Mouse (Mus musculus) liver, embryonic 12.5 days (tissue): ENCODE data around the gene Heatr6. TPM values are rescaled to one million over a fixed set of nuclear protein-coding genes. Genes with fewer than 3 reads are reported as not detected.

Experiments
- ATAC-seq: fragments of 200-750 bp; cut with Nextera tagmentation; 2 replicates; pipeline ENCODE4 v1.8.0; 2017; ENCODE audit warnings: moderate number of reproducible peaks, mild to moderate bottlenecking, moderate library complexity
- H3K27ac ChIP-seq: fragments of 300-500 bp; sonication (generic); 2 replicates; pipeline ENCODE4 v1.5.1; 2016; ENCODE audit warnings: mild to moderate bottlenecking
- H3K27me3 ChIP-seq: fragments of 300-500 bp; sonication (generic); replicated peaks from 2 replicates; pipeline ENCODE4 v1.6.1; 2016; ENCODE audit warnings: mild to moderate bottlenecking, moderate library complexity
- H3K36me3 ChIP-seq: fragments of 300-500 bp; sonication (generic); 2 replicates; pipeline ENCODE4 v1.6.1; 2016; ENCODE audit warnings: mild to moderate bottlenecking, moderate library complexity
- H3K4me1 ChIP-seq: fragments of 300-500 bp; sonication (generic); 2 replicates; pipeline ENCODE4 v1.6.1; 2016
- H3K4me2 ChIP-seq: fragments of 300-500 bp; sonication (generic); 2 replicates; pipeline ENCODE4 v1.6.1; 2016; ENCODE audit warnings: mild to moderate bottlenecking, moderate library complexity
- H3K4me3 ChIP-seq: fragments of 300-500 bp; sonication (generic); 2 replicates; pipeline ENCODE4 v1.5.1; 2016; ENCODE audit warnings: mild to moderate bottlenecking, moderate library complexity
- H3K9ac ChIP-seq: fragments of 300-500 bp; sonication (generic); 2 replicates; pipeline ENCODE4 v1.6.1; 2016; ENCODE audit warnings: mild to moderate bottlenecking, moderate library complexity
- H3K9me3 ChIP-seq: fragments of 300-500 bp; sonication (generic); replicated peaks from 2 replicates; pipeline ENCODE4 v1.6.1; 2016; ENCODE audit warnings: mild to moderate bottlenecking, moderate library complexity
- WGBS: fragments of 180-500 bp; shearing (Covaris S2); methylation state at CpG from one replicate; pipeline ENCODE4 v1.1.7; 2016; ENCODE audit not compliant: insufficient replicate concordance; 5-methylcytosine and 5-hydroxymethylcytosine counted together
- polyA plus RNA-seq: library from polyadenylated mRNA; unstranded; fragments of >200 nt; fragmentation: Nextera tagmentation; extraction: Ambion mirVana; gene quantifications from 2 replicates; pipeline ENCODE4 v1.2.1, GENCODE M21; 2016

The Heatr6 gene
- polyA plus RNA-seq, 1 experiment from 2014 or later = 10.4 TPM

DNA sequence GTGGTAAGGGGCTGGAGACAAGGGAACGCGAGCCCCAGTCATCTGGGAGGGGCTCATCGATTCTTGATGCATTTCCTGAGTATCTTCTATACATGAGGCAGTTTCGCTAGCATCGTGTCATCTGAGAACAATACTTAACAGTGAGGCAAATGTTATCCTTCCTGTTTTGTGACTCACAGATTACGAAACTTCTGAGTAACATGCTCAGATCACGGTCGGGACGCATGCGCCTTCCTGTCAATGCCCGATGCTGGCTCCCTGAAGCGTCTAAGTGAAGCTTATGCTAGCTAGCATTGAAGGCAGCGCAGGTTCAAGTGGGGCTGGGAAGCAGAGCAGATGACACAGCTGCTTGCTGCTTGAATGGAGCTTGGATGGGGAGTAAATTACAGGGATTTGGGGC, 35.8 kb downstream of the Heatr6 start:
- H3K27me3 ChIP-seq = 0 out of 2 replicates have a peak, but pooled peaks cover 2% of the 10 kb centered on the region
- H3K4me2 ChIP-seq = no peak overlapping the region
- no peaks in the 10 kb centered on the region for H3K4me1 ChIP-seq
- 26% methylated on average over 13 of the region's 13 CpGs for WGBS
- H3K9ac ChIP-seq = no peak overlapping the region
- no peaks in the 10 kb centered on the region for H3K9me3 ChIP-seq
- ATAC-seq = no peak
- H3K27ac ChIP-seq = no peak overlapping the region
- no peak overlapping the region for H3K4me3 ChIP-seq
- H3K36me3 ChIP-seq = no peaks in the 10 kb centered on the region

DNA sequence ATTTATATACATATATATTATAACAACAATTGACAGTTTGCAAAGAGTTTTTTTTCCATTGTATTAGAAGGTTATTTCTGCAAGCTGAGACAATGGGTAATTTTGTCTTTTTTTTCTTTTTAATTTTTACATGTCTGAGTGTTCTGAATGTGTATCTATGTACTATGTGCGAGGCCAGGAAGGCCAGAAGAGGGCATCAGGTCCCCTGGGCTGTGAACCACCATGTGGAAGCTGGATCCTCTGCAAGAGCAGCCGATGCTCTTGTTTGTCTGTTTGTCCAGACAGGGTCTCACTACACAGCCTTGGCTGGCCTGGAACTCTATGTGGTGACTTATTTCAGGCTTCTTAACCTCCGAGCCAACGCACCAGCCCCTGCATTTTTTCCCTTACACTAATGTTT, 37.6 kb downstream of the Heatr6 start:
- no peaks in the 10 kb centered on the region for H3K9me3 ChIP-seq
- WGBS = 40% methylated on average over 4 of the region's 4 CpGs
- H3K9ac ChIP-seq = no peak overlapping the region
- no peak for ATAC-seq
- 0 out of 2 replicates have a peak, but pooled peaks cover 6% of the 10 kb centered on the region for H3K27me3 ChIP-seq
- H3K36me3 ChIP-seq = no peaks in the 10 kb centered on the region
- H3K27ac ChIP-seq = no peak overlapping the region
- H3K4me2 ChIP-seq = no peak overlapping the region
- H3K4me3 ChIP-seq = no peak overlapping the region
- H3K4me1 ChIP-seq = no peaks in the 10 kb centered on the region

DNA sequence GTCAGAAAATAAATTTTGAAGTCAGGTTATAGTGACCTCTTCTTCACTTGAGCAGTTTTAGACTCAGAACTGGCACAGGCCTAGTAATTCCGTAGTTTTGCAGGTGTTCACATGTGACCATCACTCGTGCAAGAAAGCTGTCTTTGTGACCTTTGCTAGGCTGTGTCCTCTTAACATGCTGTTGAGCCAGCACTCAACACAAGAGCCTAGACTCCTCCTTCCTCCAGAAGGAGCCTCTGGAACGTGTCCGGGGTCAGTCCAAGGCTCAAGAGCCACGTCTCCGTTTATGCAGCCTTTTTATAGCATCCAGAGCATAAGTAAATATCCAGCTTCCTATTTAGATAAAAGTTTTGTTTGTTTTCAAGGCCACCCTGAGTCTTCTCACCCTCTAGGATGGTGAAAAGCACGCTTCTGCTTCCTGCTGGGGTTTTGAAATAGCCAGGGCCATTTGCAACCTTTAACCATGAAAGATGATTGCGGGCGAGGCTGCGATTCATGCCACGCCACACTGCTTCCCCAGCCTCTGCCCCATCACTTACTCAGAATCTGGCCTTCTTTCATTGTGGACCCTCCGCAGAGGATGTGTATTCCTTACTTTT, 38.9 kb downstream of the Heatr6 start:
- no peak for ATAC-seq
- Histone ChIP-seq H3K9me3 (no peaks in the 10 kb centered on the region), H3K4me2 (no peak overlapping the region), H3K4me1 (no peaks in the 10 kb centered on the region), H3K4me3 (no peak overlapping the region), H3K36me3 (no peaks in the 10 kb centered on the region), H3K9ac (no peak overlapping the region), H3K27ac (no peak overlapping the region), H3K27me3 (0 out of 2 replicates have a peak, but pooled peaks cover 6% of the 10 kb centered on the region)
- 73% methylated on average over 12 of the region's 12 CpGs for WGBS

DNA sequence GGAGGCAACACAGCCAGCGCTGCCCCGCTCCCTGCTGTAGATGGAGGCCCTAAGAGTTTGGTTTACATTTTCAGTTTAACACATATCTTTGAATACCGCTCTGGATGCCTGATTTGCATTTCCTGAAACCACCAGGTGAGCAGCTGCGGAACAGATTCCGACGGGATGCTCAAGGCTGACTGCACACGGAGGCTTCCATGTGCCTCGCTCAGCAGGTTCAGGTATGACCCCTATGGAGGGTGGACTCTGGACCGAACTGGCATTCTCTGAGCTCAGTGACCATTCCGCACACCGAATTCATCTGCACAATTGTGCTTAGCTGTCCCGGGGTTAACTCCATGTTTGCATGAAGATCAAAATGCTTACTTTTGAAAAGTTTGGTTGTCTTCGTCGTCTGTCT, 39.8 kb downstream of the Heatr6 start:
- Histone ChIP-seq H3K4me3 (no peak overlapping the region), H3K27ac (no peak overlapping the region), H3K9me3 (no peaks in the 10 kb centered on the region), H3K9ac (no peak overlapping the region), H3K36me3 (no peaks in the 10 kb centered on the region), H3K4me2 (no peak overlapping the region), H3K27me3 (0 out of 2 replicates have a peak, but pooled peaks cover 6% of the 10 kb centered on the region), H3K4me1 (no peaks in the 10 kb centered on the region)
- no peak for ATAC-seq
- WGBS = 75% methylated on average over 14 of the region's 14 CpGs

GRCm38 (mm10) chr11:83796112-83796511, 42.6 kb downstream of the Heatr6 start:
- Histone ChIP-seq H3K27ac (no peak overlapping the region), H3K27me3 (peaks cover 16% of the 10 kb centered on the region; the same call in 1 of the 2 replicates), H3K4me3 (no peak overlapping the region), H3K9ac (no peak overlapping the region), H3K9me3 (no peaks in the 10 kb centered on the region), H3K4me1 (no peaks in the 10 kb centered on the region), H3K4me2 (no peak overlapping the region), H3K36me3 (no peaks in the 10 kb centered on the region)
- ATAC-seq = no peak
- 74% methylated on average over 6 of the region's 6 CpGs for WGBS

GRCm38 (mm10) chr11:83796980-83797608, 43.6 kb downstream of the Heatr6 start:
- WGBS = 72% methylated on average over 10 of the region's 10 CpGs
- peaks cover 16% of the 10 kb centered on the region; the same call in 1 of the 2 replicates for H3K27me3 ChIP-seq
- no peak overlapping the region for H3K4me2 ChIP-seq
- no peak for ATAC-seq
- H3K27ac ChIP-seq = no peak overlapping the region
- H3K9ac ChIP-seq = no peak overlapping the region
- no peak overlapping the region for H3K4me3 ChIP-seq
- no peaks in the 10 kb centered on the region for H3K36me3 ChIP-seq
- no peaks in the 10 kb centered on the region for H3K4me1 ChIP-seq
- no peaks in the 10 kb centered on the region for H3K9me3 ChIP-seq

GRCm38 (mm10) chr11:83799871-83800430, 46.5 kb downstream of the Heatr6 start:
- H3K27ac ChIP-seq = no peak overlapping the region
- WGBS = 49% methylated on average over 12 of the region's 12 CpGs

GRCm38 (mm10) chr11:83802166-83802565, 48.7 kb downstream of the Heatr6 start:
- Histone ChIP-seq H3K4me2 (no peak overlapping the region), H3K9me3 (no peaks in the 10 kb centered on the region), H3K4me1 (no peaks in the 10 kb centered on the region), H3K4me3 (no peak overlapping the region), H3K27ac (no peak overlapping the region), H3K36me3 (no peaks in the 10 kb centered on the region), H3K9ac (no peak overlapping the region), H3K27me3 (peaks cover 9% of the 10 kb centered on the region; the same call in 1 of the 2 replicates)
- WGBS = 59% methylated on average over 8 of the region's 8 CpGs
- ATAC-seq = no peak

More at GRCm38 (mm10) chr11:83799871-83800430, 46.5 kb downstream of the Heatr6 start:
- H3K9ac ChIP-seq = no peak overlapping the region
- no peaks in the 10 kb centered on the region for H3K36me3 ChIP-seq
- H3K4me2 ChIP-seq = no peak overlapping the region
- ATAC-seq = no peak
- peaks cover 9% of the 10 kb centered on the region; the same call in 1 of the 2 replicates for H3K27me3 ChIP-seq
- H3K4me3 ChIP-seq = no peak overlapping the region
- H3K9me3 ChIP-seq = no peaks in the 10 kb centered on the region
- no peaks in the 10 kb centered on the region for H3K4me1 ChIP-seq

GRCm38 (mm10) chr11:83802581-83802980, 49.1 kb downstream of the Heatr6 start:
- Histone ChIP-seq H3K9me3 (no peaks in the 10 kb centered on the region), H3K9ac (no peak overlapping the region), H3K4me1 (no peaks in the 10 kb centered on the region), H3K4me2 (no peak overlapping the region), H3K27ac (no peak overlapping the region), H3K36me3 (no peaks in the 10 kb centered on the region), H3K4me3 (no peak overlapping the region), H3K27me3 (peaks cover 9% of the 10 kb centered on the region; the same call in 1 of the 2 replicates)
- no peak for ATAC-seq
- 77% methylated on average over 4 of the region's 4 CpGs for WGBS

- Histone ChIP-seq H3K9me3 (no peaks in the 10 kb centered on the region), H3K4me2 (no peak overlapping the region), H3K27me3 (peaks cover 19% of the 10 kb centered on the region; the same call in 1 of the 2 replicates), H3K9ac (no peak overlapping the region), H3K4me1 (no peaks in the 10 kb centered on the region), H3K4me3 (no peak overlapping the region), H3K27ac (no peak overlapping the region), H3K36me3 (no peaks in the 10 kb centered on the region)
- WGBS = 77% methylated on average over 8 of the region's 8 CpGs
- no peak for ATAC-seq
Observed at GRCm38 (mm10) chr11:83810441-83810840, 56.9 kb downstream of the Heatr6 start.

GRCm38 (mm10) chr11:83815191-83815590, 61.7 kb downstream of the Heatr6 start:
- no peak overlapping the region for H3K4me2 ChIP-seq
- no peak overlapping the region for H3K4me3 ChIP-seq
- no peaks in the 10 kb centered on the region for H3K4me1 ChIP-seq
- no peaks in the 10 kb centered on the region for H3K9me3 ChIP-seq
- H3K9ac ChIP-seq = no peak overlapping the region
- ATAC-seq = no peak
- no peaks in the 10 kb centered on the region for H3K36me3 ChIP-seq
- H3K27me3 ChIP-seq = peaks cover 39% of the 10 kb centered on the region
- no peak overlapping the region for H3K27ac ChIP-seq
- 72% methylated on average over 5 of the region's 5 CpGs for WGBS

DNA sequence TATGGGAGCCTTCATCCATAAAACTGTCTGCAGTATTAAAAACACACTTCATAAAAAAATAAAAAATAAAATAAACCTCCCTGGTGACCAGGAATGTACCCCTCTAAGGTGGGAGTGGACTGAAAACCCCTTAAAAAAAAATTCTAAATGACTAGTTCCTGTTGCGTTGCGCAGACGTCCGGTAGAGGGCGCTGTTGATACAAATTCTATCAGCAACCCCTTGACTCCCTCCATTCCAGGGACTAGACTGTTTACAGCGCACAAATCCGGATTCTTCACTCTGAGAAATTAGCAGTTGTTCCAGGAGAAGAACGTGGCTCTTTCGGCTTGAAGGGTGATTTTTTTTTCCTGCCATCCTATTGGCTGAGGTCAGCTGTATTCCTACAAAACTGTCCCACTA, 62.1 kb downstream of the Heatr6 start:
- WGBS = 7% methylated on average over 9 of the region's 9 CpGs
- H3K27ac ChIP-seq = no peak overlapping the region
- ATAC-seq = no peak
- no peak overlapping the region for H3K9ac ChIP-seq
- H3K4me2 ChIP-seq = no peak overlapping the region
- H3K4me1 ChIP-seq = no peaks in the 10 kb centered on the region
- no peaks in the 10 kb centered on the region for H3K36me3 ChIP-seq
- no peak overlapping the region for H3K4me3 ChIP-seq
- H3K27me3 ChIP-seq = peaks cover 39% of the 10 kb centered on the region
- no peaks in the 10 kb centered on the region for H3K9me3 ChIP-seq
